Comparison of ENCODE assay signal across 10 mouse cellular contexts in the genomic region with DNA sequence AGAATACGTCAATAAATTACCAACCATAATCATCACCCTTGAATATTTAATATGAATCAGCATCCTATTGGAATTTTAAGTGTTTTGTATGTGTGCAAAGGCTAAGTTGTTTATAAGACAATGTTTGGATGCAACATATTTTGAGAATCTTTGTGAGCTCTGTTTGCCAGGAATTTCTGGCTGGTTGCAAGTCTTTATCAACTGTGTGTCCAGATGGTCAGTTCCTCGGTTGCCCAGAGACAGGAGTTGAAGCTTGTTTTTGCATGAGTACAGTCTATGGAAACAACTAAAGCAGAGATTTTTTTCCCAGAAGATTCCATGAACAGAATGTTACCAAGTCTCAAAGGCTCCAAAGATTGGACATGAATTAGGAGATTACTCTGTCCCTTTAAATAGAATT.
A peak's percentile ranks its signal among the peaks of the same experiment; 100 is the strongest.
DNase-seq lines count a peak whose midpoint lies in the region.
"Had no signal": no experiment of that assay in that cellular context is flagged by ENCODE, and none has a peak within 500 bp of the region (broad histone marks: within the 10 kb centered on the region; RNA-seq: fewer than 3 reads in every experiment).

No protein-coding gene starts in this region.

- peak; percentile 4 for DNase-seq in cerebellum, adult 11-12 months
- no peak for DNase-seq in cerebellum, adult 11 months
- DNase-seq in kidney, postnatal 14 days = peak; percentile 12
- DNase-seq in kidney, adult 8-10 months = no peak
- peak; percentile 74 to 75 for DNase-seq in cerebellum, postnatal 10 days
- peak; percentile 2 for DNase-seq in lung, postnatal 14 days
- no peak for DNase-seq in adrenal gland, postnatal 10 days
- no peak for DNase-seq in layer of hippocampus, postnatal 10 days (ENCODE audit: low spot score in 2 of 2)
- DNase-seq: right cerebral cortex, postnatal 4 days; thymus, adult 2 months had no signal

Comparison
In these comparisons a context has a peak if more than half of its experiments do, and no peak if none do; other contexts are left out.
1. DNase-seq: peak in cerebellum, adult 11-12 months (single experiment), kidney, postnatal 14 days (single experiment), cerebellum, postnatal 10 days (2 of 2) and lung, postnatal 14 days (single experiment); none in cerebellum, adult 11 months (single experiment), kidney, adult 8-10 months (0 of 2), adrenal gland, postnatal 10 days (single experiment) and layer of hippocampus, postnatal 10 days (0 of 2).